Mouse (Mus musculus) liver, adult 2 months (tissue): Measurements from ENCODE around the gene Myo5a. TPM values are rescaled to one million over a fixed set of nuclear protein-coding genes. Genes with fewer than 3 reads are reported as not detected.
"Not testable (repeated sequence)": the region's sequence is repeated elsewhere in the genome, so short reads cannot be mapped to it uniquely, and the experiment has no call there.

Experiments
- DNase-seq: peaks from one replicate; pipeline ENCODE4 v3.0.0-alpha.2; 2011; ENCODE audit warnings: low read depth, low spot score; ENCODE audit errors: extremely low read depth
- H3K27ac ChIP-seq: fragments of 200-500 bp; replicated peaks from 2 replicates; pipeline ENCODE4 v1.5.1; 2012; ENCODE audit warnings: low read depth, mild to moderate bottlenecking, control low read depth, inconsistent platforms, low read length; ENCODE audit not compliant: insufficient read depth
- H3K27me3 ChIP-seq: fragments of 200-500 bp; 2 replicates; pipeline ENCODE4 v1.6.1; 2012; ENCODE audit warnings: mild to moderate bottlenecking, moderate library complexity, low read length, inconsistent platforms; ENCODE audit not compliant: control insufficient read depth, insufficient read depth
- H3K36me3 ChIP-seq: fragments of 200-500 bp; 2 replicates; pipeline ENCODE4 v1.6.1; 2012; ENCODE audit warnings: low read length, inconsistent platforms; ENCODE audit not compliant: control insufficient read depth, insufficient read depth
- H3K4me1 ChIP-seq: fragments of 200-500 bp; 2 replicates; pipeline ENCODE4 v1.6.1; 2011; ENCODE audit warnings: low read length; ENCODE audit not compliant: control insufficient read depth, insufficient read depth
- H3K4me3 ChIP-seq: fragments of 200-500 bp; 2 replicates; pipeline ENCODE4 v1.5.1; 2011; ENCODE audit warnings: low read depth, mild to moderate bottlenecking, control low read depth, low read length, moderate library complexity; ENCODE audit not compliant: insufficient read depth
- H3K79me2 ChIP-seq: fragments of 200-500 bp; 2 replicates; pipeline ENCODE4 v1.6.1; 2012; ENCODE audit warnings: inconsistent platforms, mild to moderate bottlenecking, low read length, moderate library complexity; ENCODE audit not compliant: control insufficient read depth, insufficient read depth
- H3K9ac ChIP-seq: fragments of 200-500 bp; 2 replicates; pipeline ENCODE4 v1.6.1; 2012; ENCODE audit warnings: low read depth, mild to moderate bottlenecking, control low read depth, inconsistent platforms, low read length
- CTCF ChIP-seq: fragments of 200-500 bp; IDR thresholded peaks from 2 replicates; pipeline ENCODE4 v1.5.1; 2011; ENCODE audit warnings: low read depth, low read length, control low read depth
- POLR2A ChIP-seq: fragments of 200-500 bp; IDR thresholded peaks from 2 replicates; pipeline ENCODE4 v1.6.1; 2011; ENCODE audit warnings: low read length, control low read depth; ENCODE audit not compliant: insufficient read depth; ENCODE audit errors: extremely low read depth
- WGBS: fragments of 180-500 bp; shearing (Covaris S2); methylation state at CpG from one replicate; pipeline ENCODE4 v1.1.7; 2018; 5-methylcytosine and 5-hydroxymethylcytosine counted together
- polyA plus RNA-seq: library from polyadenylated mRNA; depleted of rRNA; stranded (reverse); fragments of >200 nt; gene quantifications from 2 replicates; pipeline ENCODE4 v1.2.3, GENCODE M21; 2012
- total RNA-seq: library from RNA; depleted of rRNA; stranded (reverse); fragments of >200 nt; gene quantifications from 2 replicates; pipeline ENCODE4 v1.2.3, GENCODE M21; 2014

Myo5a gene
- total and polyA plus RNA-seq, 2 experiments, result 0.17 to 0.74 TPM

DNA sequence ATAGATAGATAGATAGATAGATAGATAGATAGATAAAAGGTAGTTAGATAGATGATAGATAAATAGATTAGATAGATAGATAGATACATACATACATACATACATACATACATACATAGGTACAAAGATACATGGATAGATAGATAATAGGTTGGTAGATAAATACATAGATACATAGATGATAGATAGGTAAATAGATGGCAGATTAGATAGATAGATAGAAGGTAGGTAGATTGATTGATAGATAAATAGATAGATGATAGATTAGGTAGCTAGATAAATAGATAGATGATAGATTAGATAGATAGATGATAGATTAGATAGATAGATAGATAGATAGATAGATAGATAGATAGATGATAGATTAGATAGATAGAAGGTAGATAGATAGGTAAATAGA lies 178.1 kb downstream of the Myo5a start:
- no peaks in the 10 kb centered on the region for H3K79me2 ChIP-seq
- TF ChIP-seq CTCF (no peak), POLR2A (no peak)
- no peaks in the 10 kb centered on the region for H3K27me3 ChIP-seq
- no peak overlapping the region for H3K4me3 ChIP-seq
- DNase-seq, result no peak
- H3K27ac ChIP-seq, result no peak overlapping the region
- no peaks in the 10 kb centered on the region for H3K36me3 ChIP-seq
- no peaks in the 10 kb centered on the region for H3K4me1 ChIP-seq
- H3K9ac ChIP-seq, result no peak overlapping the region

GRCm38 (mm10) chr9:75253158-75253557 lies 182.3 kb downstream of the Myo5a start:
- not testable (repeated sequence) for H3K79me2 ChIP-seq, H3K27me3 ChIP-seq, H3K4me1 ChIP-seq, H3K36me3 ChIP-seq, DNase-seq, H3K4me3 ChIP-seq, H3K27ac ChIP-seq, H3K9ac ChIP-seq
- WGBS, result 75% methylated on average over 6 of the region's 6 CpGs

GRCm38 (mm10) chr9:75253766-75254165 lies 183.0 kb downstream of the Myo5a start:
- no peaks in the 10 kb centered on the region for H3K27me3 ChIP-seq
- 73% methylated on average over 3 of the region's 3 CpGs for WGBS
- H3K27ac ChIP-seq, result no peak overlapping the region
- no peaks in the 10 kb centered on the region for H3K4me1 ChIP-seq
- no peak overlapping the region for H3K9ac ChIP-seq
- H3K36me3 ChIP-seq, result no peaks in the 10 kb centered on the region
- no peak for DNase-seq
- TF ChIP-seq CTCF (no peak), POLR2A (no peak)
- no peak overlapping the region for H3K4me3 ChIP-seq
- no peaks in the 10 kb centered on the region for H3K79me2 ChIP-seq

DNA sequence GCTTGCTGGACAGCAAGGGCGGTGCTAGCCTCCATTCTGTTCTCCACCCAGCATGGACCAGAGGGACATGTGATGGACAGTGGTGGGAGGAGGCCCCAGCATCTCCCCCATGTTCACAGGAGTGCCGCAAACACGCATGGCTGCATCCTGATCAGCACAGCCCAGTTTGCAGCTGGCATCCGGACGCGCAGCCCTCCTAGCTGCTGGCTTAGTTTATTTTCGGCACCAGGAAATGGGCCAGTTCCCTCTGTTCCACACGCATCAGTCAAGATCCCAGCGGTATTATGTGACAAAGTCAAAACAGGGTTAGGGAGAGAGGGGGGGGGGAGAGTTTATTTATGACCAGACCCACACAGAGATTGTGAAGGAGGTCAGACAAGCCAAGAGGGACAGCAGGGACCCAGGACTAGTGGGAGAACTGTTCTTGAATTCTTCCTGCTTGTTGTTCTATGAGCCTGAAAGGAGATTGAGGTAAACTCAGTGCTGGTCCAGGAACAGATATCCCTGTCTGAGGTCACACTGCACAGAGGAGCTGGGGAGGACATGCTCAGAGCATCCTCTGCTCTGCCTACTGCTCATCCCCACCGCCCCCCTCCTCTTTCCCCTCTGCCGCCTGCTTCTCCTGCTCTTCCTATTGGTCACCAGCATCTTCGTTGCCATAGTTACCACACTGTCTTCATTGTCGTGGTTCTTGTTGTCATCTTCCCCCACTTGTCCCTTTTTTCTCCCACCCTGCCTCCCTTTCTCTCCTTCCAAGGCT lies 183.6 kb downstream of the Myo5a start:
- TF ChIP-seq CTCF (no peak), POLR2A (no peak)
- Histone ChIP-seq H3K9ac (no peak overlapping the region), H3K36me3 (no peaks in the 10 kb centered on the region), H3K79me2 (no peaks in the 10 kb centered on the region), H3K27me3 (no peaks in the 10 kb centered on the region), H3K4me3 (no peak overlapping the region), H3K27ac (no peak overlapping the region), H3K4me1 (no peaks in the 10 kb centered on the region)
- WGBS, result 69% methylated on average over 13 of the region's 13 CpGs
- DNase-seq, result no peak

- Histone ChIP-seq H3K27me3 (no peaks in the 10 kb centered on the region), H3K79me2 (no peaks in the 10 kb centered on the region), H3K27ac (no peak overlapping the region), H3K4me1 (no peaks in the 10 kb centered on the region), H3K36me3 (no peaks in the 10 kb centered on the region), H3K9ac (no peak overlapping the region), H3K4me3 (no peak overlapping the region)
- WGBS, result 88% methylated on average over 14 of the region's 14 CpGs
- no peak for TF ChIP-seq CTCF
- TF ChIP-seq POLR2A, result no peak
- DNase-seq, result no peak
These were observed 185.2 kb downstream of the Myo5a start for GRCm38 (mm10) chr9:75255820-75256545.

DNA sequence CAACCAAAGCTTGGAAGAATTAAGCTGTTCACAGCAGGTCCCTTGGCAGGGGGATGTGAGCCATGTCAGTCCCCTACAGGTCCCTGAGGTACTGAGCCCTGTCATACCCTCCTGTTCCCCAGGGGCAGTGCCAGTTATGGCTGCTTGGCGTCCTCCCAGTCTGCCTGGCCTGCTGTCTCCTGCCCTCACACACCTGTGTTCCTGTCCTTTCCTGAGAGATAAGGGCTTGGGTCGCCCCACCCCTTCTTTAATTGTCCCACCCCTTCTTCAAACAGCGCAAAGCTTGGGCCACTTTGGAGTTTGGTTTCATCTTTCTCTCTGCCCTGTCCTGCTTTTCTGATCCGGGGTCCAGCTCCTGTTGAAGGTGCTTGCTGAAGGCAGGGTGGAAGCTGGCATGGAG lies 188.0 kb downstream of the Myo5a start:
- TF ChIP-seq CTCF, result no peak
- TF ChIP-seq POLR2A, result no peak
- Histone ChIP-seq H3K79me2 (no peaks in the 10 kb centered on the region), H3K9ac (no peak overlapping the region), H3K27ac (no peak overlapping the region), H3K4me1 (no peaks in the 10 kb centered on the region), H3K4me3 (no peak overlapping the region), H3K27me3 (no peaks in the 10 kb centered on the region), H3K36me3 (no peaks in the 10 kb centered on the region)
- DNase-seq, result no peak
- WGBS, result 76% methylated on average over 4 of the region's 4 CpGs
